Mouse (Mus musculus): ENCODE measurements around the gene Ryr1. TPM values are rescaled to one million over a fixed set of nuclear protein-coding genes. Genes with fewer than 3 reads are reported as not detected.

Gene Ryr1
- polyA plus RNA-seq, 1 experiment from 2014 or later = 0.97 TPM

GRCm38 (mm10) chr7:29134693-29135386 is 9.9 kb upstream of the Ryr1 start, which contains the start of gene Rasgrp4:
Gene Rasgrp4 (plus strand): TSS chr7:29134851.
- peak; percentile 36 for DNase-seq (ENCODE audit: low spot score)
- peak within 1 kb of the TSS; percentile 50 for H3K4me3 ChIP-seq

GRCm38 (mm10) chr7:29134230-29134629 is 9.3 kb upstream of the Ryr1 start:
- H3K27me3 ChIP-seq (ENCODE audit: insufficient read depth, poor library complexity, severe bottlenecking) = peaks cover 27% of the 10 kb centered on the region
- no peak for DNase-seq (ENCODE audit: low spot score)
- H3K9me3 ChIP-seq = no peaks in the 10 kb centered on the region
- H3K4me1 ChIP-seq (replicated peaks) = peaks cover 23% of the 10 kb centered on the region
- H3K4me3 ChIP-seq = peak overlapping the region; percentile 50
- H3K36me3 ChIP-seq = no peaks in the 10 kb centered on the region
- 5% methylated on average over 4 of the region's 4 CpGs for WGBS
- no peak overlapping the region for H3K27ac ChIP-seq

More at GRCm38 (mm10) chr7:29134693-29135386, 9.9 kb upstream of the Ryr1 start, which contains the start of gene Rasgrp4:
- no peaks in the 10 kb centered on the region for H3K9me3 ChIP-seq
- H3K4me1 ChIP-seq (replicated peaks) = peaks cover 23% of the 10 kb centered on the region
- H3K36me3 ChIP-seq = no peaks in the 10 kb centered on the region
- peak within 1 kb of the TSS; percentile 46; the same call in 1 of the 2 replicates for H3K27ac ChIP-seq
- WGBS = under 1% methylated on average over 13 of the region's 20 CpGs
- H3K27me3 ChIP-seq (ENCODE audit: insufficient read depth, poor library complexity, severe bottlenecking) = peaks cover 27% of the 10 kb centered on the region

DNA sequence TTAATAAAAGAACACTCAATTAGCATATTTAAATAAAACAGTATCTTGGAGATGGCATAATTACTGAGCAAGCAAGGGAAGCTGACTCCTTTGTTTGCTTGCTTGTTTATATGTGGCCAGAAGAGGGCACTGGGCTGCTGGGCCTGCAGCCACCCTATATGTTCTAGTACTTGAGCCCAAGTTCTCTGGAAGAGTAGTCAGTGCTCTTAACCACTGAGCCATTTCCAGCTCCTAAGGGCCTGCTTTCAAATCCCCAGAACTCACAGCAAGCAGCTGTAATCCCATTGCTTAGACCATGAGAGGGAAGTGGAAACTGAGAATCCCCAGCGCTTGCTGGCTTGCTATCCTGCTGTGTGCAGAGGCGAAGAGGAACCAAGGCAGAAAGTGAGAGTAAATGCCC is 3.7 kb upstream of the Ryr1 start:
- no peak overlapping the region for H3K4me3 ChIP-seq
- no peak overlapping the region for H3K27ac ChIP-seq
- H3K9me3 ChIP-seq = no peaks in the 10 kb centered on the region
- H3K4me1 ChIP-seq (replicated peaks) = peaks cover 17% of the 10 kb centered on the region
- no peaks in the 10 kb centered on the region for H3K36me3 ChIP-seq
- peaks cover 12% of the 10 kb centered on the region for H3K27me3 ChIP-seq (ENCODE audit: insufficient read depth, poor library complexity, severe bottlenecking)
- DNase-seq (ENCODE audit: low spot score) = no peak
- 45% methylated on average over 2 of the region's 2 CpGs for WGBS

DNA sequence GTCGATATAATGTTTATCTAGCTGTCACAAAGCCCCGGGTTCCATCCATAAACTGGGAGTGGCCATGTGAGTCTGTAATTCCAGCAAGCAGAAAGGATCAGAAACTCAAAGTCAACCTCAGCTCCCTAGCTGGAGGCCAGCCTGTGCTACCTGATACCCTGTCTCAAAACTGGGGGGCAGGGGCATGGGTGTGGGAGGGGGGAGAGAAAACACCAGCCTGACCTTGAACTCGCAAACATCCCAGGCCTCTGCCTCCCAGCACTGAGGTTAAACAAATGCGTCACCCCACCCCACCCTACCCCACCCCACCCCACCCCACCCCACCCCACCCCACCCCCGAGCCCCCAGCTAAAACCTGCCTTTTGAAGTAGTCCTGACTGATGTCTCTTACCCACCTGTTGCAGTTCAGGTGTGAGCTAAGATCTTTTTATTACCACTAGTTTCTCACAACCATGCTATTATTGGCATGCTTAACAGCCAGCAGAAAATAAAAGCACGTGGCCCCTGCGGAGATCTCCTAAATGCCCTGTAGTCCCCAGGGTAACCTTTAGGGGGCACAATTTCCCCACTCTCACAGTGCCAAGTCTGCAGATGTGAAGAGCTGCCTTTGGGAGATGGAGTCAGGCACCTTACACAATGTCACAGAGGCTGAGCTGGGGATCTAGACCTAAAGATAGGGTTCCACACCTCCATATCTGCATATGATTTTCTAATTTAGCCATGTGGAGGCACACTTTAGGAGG is 1.4 kb upstream of the Ryr1 start:
- Histone ChIP-seq H3K27me3 (ENCODE audit: insufficient read depth, poor library complexity, severe bottlenecking) (peaks cover 15% of the 10 kb centered on the region), H3K4me1 (replicated peaks) (peaks cover 21% of the 10 kb centered on the region), H3K36me3 (no peaks in the 10 kb centered on the region), H3K27ac (no peak overlapping the region), H3K4me3 (no peak overlapping the region), H3K9me3 (no peaks in the 10 kb centered on the region)
- WGBS = 41% methylated on average over 7 of the region's 7 CpGs
- DNase-seq (ENCODE audit: low spot score) = peak; percentile 71

DNA sequence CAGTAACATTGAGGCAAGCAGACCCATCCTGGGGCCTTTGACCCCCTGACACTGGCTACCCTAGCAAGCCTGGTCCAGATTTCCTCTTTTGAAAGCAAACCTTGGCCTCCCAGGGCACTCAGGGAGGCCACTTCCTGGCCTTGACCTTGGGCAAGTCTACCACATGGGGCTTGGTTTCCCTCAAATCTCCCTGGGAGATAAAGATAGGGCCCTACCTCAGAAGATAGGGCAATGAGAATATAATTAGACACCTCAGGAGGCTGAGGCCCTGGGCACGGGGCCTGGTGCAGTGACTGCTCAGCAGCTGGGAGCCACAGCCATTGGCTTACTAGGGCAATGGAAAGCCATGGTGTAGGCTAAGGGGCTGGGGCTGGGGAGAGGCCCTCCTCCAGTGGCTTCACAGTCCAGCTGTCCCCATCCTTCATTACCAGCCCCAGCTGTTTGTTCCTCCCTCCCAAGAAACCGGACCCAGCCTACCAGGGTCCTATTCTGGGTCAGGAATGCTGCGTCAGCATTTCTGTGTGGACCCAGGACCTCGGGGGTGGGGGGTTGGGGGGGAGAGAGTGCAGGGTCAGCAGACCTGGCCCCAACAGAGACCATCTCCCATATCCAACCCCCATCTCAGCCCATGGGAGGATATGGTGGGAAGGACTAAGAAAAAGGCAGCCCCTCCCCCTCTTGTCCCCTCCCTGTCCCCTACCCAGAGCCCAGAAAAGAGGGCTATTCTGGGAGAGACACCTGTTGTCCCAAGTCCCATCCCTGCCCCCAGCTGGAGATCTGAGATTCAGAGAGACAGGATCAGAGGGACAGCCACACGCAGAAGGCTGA is 1.2 kb downstream of the Ryr1 start:
- peak overlapping the region; percentile 61; the same call in 1 of the 2 replicates for H3K4me3 ChIP-seq
- 51% methylated on average over 5 of the region's 5 CpGs for WGBS
- no peak for DNase-seq (ENCODE audit: low spot score)

DNA sequence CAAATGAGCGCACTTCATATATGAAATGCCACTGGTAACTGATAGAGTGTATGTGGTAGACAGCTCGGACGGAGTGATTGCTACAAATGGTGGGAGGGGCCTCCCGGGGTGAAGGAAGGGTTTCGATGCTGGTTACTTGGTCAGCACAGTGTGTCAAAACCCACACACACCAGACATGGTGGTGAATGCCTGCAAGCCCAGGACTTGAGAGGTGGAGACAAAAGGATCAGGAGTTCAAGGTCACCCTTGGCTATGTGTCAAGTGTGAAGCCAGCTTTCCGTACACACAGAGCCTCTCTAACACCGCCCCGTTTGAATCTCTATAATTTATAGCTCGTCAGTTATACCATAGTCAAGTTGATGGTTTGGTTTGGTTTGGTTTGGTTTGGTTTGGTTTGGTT is 2.2 kb downstream of the Ryr1 start:
- H3K4me3 ChIP-seq = no peak overlapping the region
- no peak for DNase-seq (ENCODE audit: low spot score)
- H3K4me1 ChIP-seq (replicated peaks) = peaks cover 31% of the 10 kb centered on the region
- 95% methylated on average over 9 of the region's 9 CpGs for WGBS
- no peak overlapping the region for H3K27ac ChIP-seq
- H3K27me3 ChIP-seq (ENCODE audit: insufficient read depth, poor library complexity, severe bottlenecking) = peaks cover 24% of the 10 kb centered on the region
- H3K9me3 ChIP-seq = no peaks in the 10 kb centered on the region
- H3K36me3 ChIP-seq = no peaks in the 10 kb centered on the region

More for the DNA sequence above, 1.2 kb downstream of the Ryr1 start:
- Histone ChIP-seq H3K27me3 (ENCODE audit: insufficient read depth, poor library complexity, severe bottlenecking) (peaks cover 17% of the 10 kb centered on the region), H3K36me3 (no peaks in the 10 kb centered on the region), H3K4me1 (replicated peaks) (peaks cover 22% of the 10 kb centered on the region), H3K27ac (no peak overlapping the region), H3K9me3 (no peaks in the 10 kb centered on the region)

DNA sequence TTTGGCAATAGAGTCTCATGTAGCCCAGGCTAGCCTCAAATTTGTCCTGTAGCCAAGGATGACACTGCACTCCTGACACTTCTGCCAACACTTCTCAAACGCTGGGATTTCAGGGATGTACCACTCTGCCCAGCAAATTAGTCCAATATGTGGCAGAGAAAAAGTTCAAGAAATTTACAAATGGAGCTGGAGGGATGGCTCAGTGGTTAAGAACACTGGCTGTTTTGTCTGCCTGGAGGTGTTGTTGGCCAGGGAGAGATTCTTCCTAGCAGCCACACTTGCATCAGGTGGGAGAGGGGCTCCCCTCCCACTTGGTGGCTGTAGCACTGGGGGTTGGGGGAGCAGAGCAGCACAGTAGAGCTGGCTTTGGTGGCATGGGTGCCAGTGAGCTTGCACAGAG is 5.5 kb downstream of the Ryr1 start:
- Histone ChIP-seq H3K27me3 (ENCODE audit: insufficient read depth, poor library complexity, severe bottlenecking) (peaks cover 24% of the 10 kb centered on the region; the same call in 1 of the 2 replicates), H3K36me3 (no peaks in the 10 kb centered on the region), H3K9me3 (no peaks in the 10 kb centered on the region), H3K27ac (no peak overlapping the region), H3K4me1 (replicated peaks) (peaks cover 26% of the 10 kb centered on the region), H3K4me3 (no peak overlapping the region)
- no peak for DNase-seq (ENCODE audit: low spot score)
- WGBS = 74% methylated on average over 1 of the region's 1 CpGs

DNA sequence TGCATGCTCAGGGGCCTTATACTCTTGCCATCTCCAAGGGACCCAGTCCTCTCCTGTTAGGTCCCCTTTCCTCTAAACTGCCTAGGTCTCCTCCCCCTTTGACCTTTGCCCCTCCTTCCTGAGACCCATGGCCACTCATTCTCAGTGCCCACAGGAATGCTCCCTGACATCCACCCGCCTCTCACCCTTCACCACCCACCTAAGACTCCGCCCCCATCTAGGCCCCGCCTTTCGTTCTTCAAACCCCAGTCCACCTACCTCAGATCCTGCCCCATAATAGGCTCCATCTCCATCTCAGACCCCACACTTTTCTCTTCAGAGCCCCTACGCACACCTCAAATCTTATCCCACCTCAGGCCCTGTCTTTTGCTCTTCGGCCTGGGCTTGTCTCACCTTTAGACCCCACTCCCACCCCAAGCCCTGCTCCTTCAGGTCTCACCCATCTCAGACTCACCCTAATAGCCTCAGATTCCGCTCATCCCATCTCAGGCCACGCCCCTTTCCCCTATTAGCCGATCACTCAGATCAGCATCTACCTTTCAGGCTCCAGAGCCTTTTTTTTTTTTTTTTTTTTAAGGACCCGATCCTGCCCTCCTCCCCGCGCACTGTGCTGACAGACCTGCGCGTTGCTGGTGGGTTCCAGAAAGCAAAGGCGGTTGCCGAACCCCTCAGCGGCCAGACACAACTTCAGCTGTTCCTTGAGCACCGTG is 6.7 kb downstream of the Ryr1 start:
- WGBS = 11% methylated on average over 18 of the region's 18 CpGs
- no peaks in the 10 kb centered on the region for H3K36me3 ChIP-seq
- DNase-seq (ENCODE audit: low spot score) = no peak

DNA sequence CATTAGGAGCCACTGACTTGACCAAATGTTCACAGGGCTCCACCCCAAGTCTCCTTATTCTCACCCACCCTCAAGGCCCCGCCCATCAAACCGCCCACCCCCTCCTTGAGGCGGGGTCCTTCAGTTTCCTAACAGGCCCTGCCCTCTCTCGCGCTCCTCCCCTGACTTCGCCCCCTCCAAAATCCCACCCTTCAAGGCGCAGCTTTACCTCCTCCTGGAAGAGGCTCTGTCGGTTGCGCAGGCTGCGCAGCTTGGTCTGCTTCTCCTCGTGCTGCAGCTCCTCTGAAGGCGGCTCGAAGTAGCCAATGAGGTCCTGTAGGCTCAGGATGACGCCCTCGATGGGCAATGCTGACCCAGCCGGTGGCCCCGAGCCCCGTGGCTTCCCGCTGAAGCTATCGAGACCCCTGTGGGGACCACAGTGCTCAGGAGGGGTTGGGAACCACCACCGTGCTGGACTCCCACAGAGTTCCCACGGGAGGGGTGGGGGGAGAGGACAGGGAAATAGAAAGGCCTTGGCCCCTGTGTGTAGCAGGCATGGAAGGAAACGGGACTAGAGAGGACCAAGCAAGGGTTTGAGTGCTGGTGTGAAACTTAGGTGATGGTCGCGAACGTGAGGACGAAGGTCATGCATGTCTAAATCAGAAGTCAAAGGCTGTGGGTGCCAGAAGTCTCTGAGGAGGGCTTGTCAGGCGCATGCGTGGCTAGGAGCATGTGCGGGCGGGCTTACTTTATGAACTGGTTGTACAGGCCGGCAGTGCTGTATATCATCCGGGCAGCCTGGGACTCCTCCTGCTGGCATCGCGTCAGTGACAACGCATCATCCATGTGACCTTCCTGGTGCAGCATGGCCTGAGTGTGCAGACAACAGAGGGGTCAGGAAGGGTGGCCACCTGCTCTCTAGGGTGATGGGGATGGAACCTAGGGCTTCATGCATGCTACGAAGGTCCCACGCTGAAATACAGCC is 15.7 kb downstream of the Ryr1 start:
- H3K4me3 ChIP-seq = peak overlapping the region; percentile 36
- no peaks in the 10 kb centered on the region for H3K36me3 ChIP-seq
- peak; percentile 45 for DNase-seq (ENCODE audit: low spot score)
- H3K4me1 ChIP-seq (replicated peaks) = peaks cover 13% of the 10 kb centered on the region
- H3K27ac ChIP-seq = peak overlapping the region; percentile 64; the same call in 1 of the 2 replicates
- peaks cover 21% of the 10 kb centered on the region; the same call in 1 of the 2 replicates for H3K27me3 ChIP-seq (ENCODE audit: insufficient read depth, poor library complexity, severe bottlenecking)
- H3K9me3 ChIP-seq = no peaks in the 10 kb centered on the region
- WGBS = 29% methylated on average over 38 of the region's 38 CpGs

More for the DNA sequence above, 6.7 kb downstream of the Ryr1 start:
- Histone ChIP-seq H3K4me3 (no peak overlapping the region), H3K9me3 (no peaks in the 10 kb centered on the region), H3K27me3 (ENCODE audit: insufficient read depth, poor library complexity, severe bottlenecking) (peaks cover 13% of the 10 kb centered on the region; the same call in 1 of the 2 replicates), H3K27ac (no peak overlapping the region), H3K4me1 (replicated peaks) (peaks cover 14% of the 10 kb centered on the region)

DNA sequence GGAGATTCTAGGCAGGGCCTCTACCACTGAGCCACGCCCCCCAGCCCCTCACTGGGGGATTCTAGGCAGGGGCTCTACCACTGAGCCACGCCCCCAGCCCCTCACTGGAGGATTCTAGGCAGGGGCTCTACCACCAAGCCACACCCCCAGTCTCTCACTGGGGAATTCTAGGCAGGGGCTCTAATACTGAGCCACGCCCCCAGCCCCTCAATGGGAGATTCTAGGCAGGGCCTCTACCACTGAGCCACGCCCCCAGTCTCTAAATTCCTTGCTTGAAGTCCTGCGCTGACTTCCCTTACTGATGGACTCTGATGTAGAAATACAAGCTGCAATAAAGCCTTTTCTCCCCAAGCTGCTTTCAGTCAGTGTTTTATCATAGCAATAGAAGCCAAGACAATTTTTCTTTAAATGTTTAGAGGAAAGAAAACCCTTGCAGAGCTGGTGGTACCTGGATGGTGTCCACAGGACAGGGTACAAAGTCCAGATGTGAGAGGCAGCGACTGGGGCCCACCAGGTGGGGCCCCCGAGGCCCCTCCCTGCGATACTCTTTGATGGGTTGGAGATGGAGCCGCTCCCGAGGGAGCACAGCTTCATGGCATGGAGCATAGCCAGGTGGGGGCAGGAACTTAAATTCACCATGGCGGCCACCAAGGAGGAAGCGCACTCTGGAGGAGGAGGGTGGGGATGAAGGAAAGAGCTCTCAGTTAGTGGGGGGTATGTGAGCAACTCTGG is 23.5 kb downstream of the Ryr1 start:
- H3K27ac ChIP-seq = no peak overlapping the region
- H3K27me3 ChIP-seq (ENCODE audit: insufficient read depth, poor library complexity, severe bottlenecking) = peaks cover 2% of the 10 kb centered on the region; the same call in 1 of the 2 replicates
- peaks cover 6% of the 10 kb centered on the region; the same call in 1 of the 2 replicates for H3K4me1 ChIP-seq (replicated peaks)
- 0 out of 2 replicates have a peak, but pooled peaks cover 8% of the 10 kb centered on the region for H3K9me3 ChIP-seq
- 92% methylated on average over 12 of the region's 12 CpGs for WGBS
- no peak for DNase-seq (ENCODE audit: low spot score)
- no peak overlapping the region for H3K4me3 ChIP-seq
- H3K36me3 ChIP-seq = no peaks in the 10 kb centered on the region

All from hindbrain, embryonic 10.5 days (tissue).